Mouse (Mus musculus): ENCODE data around the gene Preb. TPM values are rescaled to one million over a fixed set of nuclear protein-coding genes. Genes with fewer than 3 reads are reported as not detected.

Gene Preb
- polyA plus RNA-seq, 1 experiment from 2014 or later = 103 TPM

GRCm38 (mm10) chr5:30934725-30935461 lies 25.3 kb downstream of the Preb start:
- no peak for ATAC-seq (replicated peaks; ENCODE audit: low FRiP score, low read depth)
- Histone ChIP-seq H3K9ac (ENCODE audit: low read depth, low read length) (no peak overlapping the region), H3K27ac (no peak overlapping the region), H3K4me2 (ENCODE audit: low read length) (no peak overlapping the region), H3K9me3 (replicated peaks; ENCODE audit: low read length) (no peaks in the 10 kb centered on the region), H3K36me3 (ENCODE audit: insufficient read depth, low read length) (no peaks in the 10 kb centered on the region), H3K4me3 (replicated peaks; ENCODE audit: low read depth, low read length) (no peak overlapping the region), H3K27me3 (ENCODE audit: insufficient read depth, low read length) (no peaks in the 10 kb centered on the region), H3K4me1 (replicated peaks; ENCODE audit: insufficient read depth, low read length) (no peaks in the 10 kb centered on the region)
- 87% methylated on average over 5 of the region's 5 CpGs for WGBS
- DNase-seq (ENCODE audit: low spot score) = no peak
- TF ChIP-seq CTCF (IDR thresholded peaks at IDR 0.05; ENCODE audit: low read depth) = peak; percentile 48

GRCm38 (mm10) chr5:30933705-30934104 lies 26.5 kb downstream of the Preb start:
- no peak overlapping the region for H3K9ac ChIP-seq (ENCODE audit: low read depth, low read length)
- H3K4me3 ChIP-seq (replicated peaks; ENCODE audit: low read depth, low read length) = no peak overlapping the region
- no peak for ATAC-seq (replicated peaks; ENCODE audit: low FRiP score, low read depth)
- no peaks in the 10 kb centered on the region for H3K9me3 ChIP-seq (replicated peaks; ENCODE audit: low read length)
- no peak overlapping the region for H3K4me2 ChIP-seq (ENCODE audit: low read length)
- no peak for TF ChIP-seq CTCF (IDR thresholded peaks at IDR 0.05; ENCODE audit: low read depth)
- DNase-seq (ENCODE audit: low spot score) = no peak
- 75% methylated on average over 5 of the region's 5 CpGs for WGBS
- no peaks in the 10 kb centered on the region for H3K4me1 ChIP-seq (replicated peaks; ENCODE audit: insufficient read depth, low read length)
- no peaks in the 10 kb centered on the region for H3K27me3 ChIP-seq (ENCODE audit: insufficient read depth, low read length)
- H3K36me3 ChIP-seq (ENCODE audit: insufficient read depth, low read length) = no peaks in the 10 kb centered on the region
- no peak overlapping the region for H3K27ac ChIP-seq

GRCm38 (mm10) chr5:30931378-30931777 lies 28.8 kb downstream of the Preb start:
- H3K36me3 ChIP-seq (ENCODE audit: insufficient read depth, low read length) = no peaks in the 10 kb centered on the region
- H3K9ac ChIP-seq (ENCODE audit: low read depth, low read length) = no peak overlapping the region
- no peak overlapping the region for H3K27ac ChIP-seq
- H3K27me3 ChIP-seq (ENCODE audit: insufficient read depth, low read length) = no peaks in the 10 kb centered on the region
- TF ChIP-seq CTCF (IDR thresholded peaks at IDR 0.05; ENCODE audit: low read depth) = no peak
- H3K4me1 ChIP-seq (replicated peaks; ENCODE audit: insufficient read depth, low read length) = no peaks in the 10 kb centered on the region
- H3K9me3 ChIP-seq (replicated peaks; ENCODE audit: low read length) = no peaks in the 10 kb centered on the region
- H3K4me3 ChIP-seq (replicated peaks; ENCODE audit: low read depth, low read length) = no peak overlapping the region
- 82% methylated on average over 4 of the region's 4 CpGs for WGBS
- H3K4me2 ChIP-seq (ENCODE audit: low read length) = no peak overlapping the region
- DNase-seq (ENCODE audit: low spot score) (no peak), ATAC-seq (replicated peaks; ENCODE audit: low FRiP score, low read depth) (no peak)

GRCm38 (mm10) chr5:30930846-30931245 lies 29.3 kb downstream of the Preb start:
- Histone ChIP-seq H3K9ac (ENCODE audit: low read depth, low read length) (no peak overlapping the region), H3K9me3 (replicated peaks; ENCODE audit: low read length) (no peaks in the 10 kb centered on the region), H3K36me3 (ENCODE audit: insufficient read depth, low read length) (no peaks in the 10 kb centered on the region), H3K4me2 (ENCODE audit: low read length) (no peak overlapping the region), H3K4me1 (replicated peaks; ENCODE audit: insufficient read depth, low read length) (no peaks in the 10 kb centered on the region), H3K27me3 (ENCODE audit: insufficient read depth, low read length) (no peaks in the 10 kb centered on the region), H3K27ac (no peak overlapping the region), H3K4me3 (replicated peaks; ENCODE audit: low read depth, low read length) (no peak overlapping the region)
- DNase-seq (ENCODE audit: low spot score) (no peak), ATAC-seq (replicated peaks; ENCODE audit: low FRiP score, low read depth) (no peak)
- no peak for TF ChIP-seq CTCF (IDR thresholded peaks at IDR 0.05; ENCODE audit: low read depth)
- 87% methylated on average over 6 of the region's 6 CpGs for WGBS

GRCm38 (mm10) chr5:30930121-30930520 lies 30.0 kb downstream of the Preb start:
- Histone ChIP-seq H3K27ac (no peak overlapping the region), H3K36me3 (ENCODE audit: insufficient read depth, low read length) (no peaks in the 10 kb centered on the region), H3K4me1 (replicated peaks; ENCODE audit: insufficient read depth, low read length) (no peaks in the 10 kb centered on the region), H3K4me2 (ENCODE audit: low read length) (no peak overlapping the region), H3K27me3 (ENCODE audit: insufficient read depth, low read length) (no peaks in the 10 kb centered on the region), H3K4me3 (replicated peaks; ENCODE audit: low read depth, low read length) (no peak overlapping the region), H3K9ac (ENCODE audit: low read depth, low read length) (no peak overlapping the region), H3K9me3 (replicated peaks; ENCODE audit: low read length) (no peaks in the 10 kb centered on the region)
- 23% methylated on average over 4 of the region's 4 CpGs for WGBS
- DNase-seq (ENCODE audit: low spot score) = peak; percentile 85
- no peak for ATAC-seq (replicated peaks; ENCODE audit: low FRiP score, low read depth)
- peak; percentile 83 for TF ChIP-seq CTCF (IDR thresholded peaks at IDR 0.05; ENCODE audit: low read depth)

- Histone ChIP-seq H3K9me3 (replicated peaks; ENCODE audit: low read length) (no peaks in the 10 kb centered on the region), H3K9ac (ENCODE audit: low read depth, low read length) (no peak overlapping the region), H3K4me1 (replicated peaks; ENCODE audit: insufficient read depth, low read length) (no peaks in the 10 kb centered on the region; the same call in 1 of the 2 replicates), H3K27ac (no peak overlapping the region), H3K27me3 (ENCODE audit: insufficient read depth, low read length) (no peaks in the 10 kb centered on the region), H3K36me3 (ENCODE audit: insufficient read depth, low read length) (no peaks in the 10 kb centered on the region), H3K4me2 (ENCODE audit: low read length) (peak overlapping the region; percentile 31; the same call in 1 of the 2 replicates), H3K4me3 (replicated peaks; ENCODE audit: low read depth, low read length) (no peak overlapping the region)
- 43% methylated on average over 7 of the region's 7 CpGs for WGBS
- ATAC-seq (replicated peaks; ENCODE audit: low FRiP score, low read depth) (peak; percentile 34; the same call in 1 of the 2 replicates), DNase-seq (ENCODE audit: low spot score) (no peak)
- no peak for TF ChIP-seq CTCF (IDR thresholded peaks at IDR 0.05; ENCODE audit: low read depth)
These were observed 32.1 kb downstream of the Preb start for GRCm38 (mm10) chr5:30927945-30928529.
